Mouse (Mus musculus) testis, postnatal 10 days (tissue): Measurements from ENCODE around the gene Snap25.

Source experiments
- DNase-seq: peaks from one replicate; pipeline ENCODE4 v3.0.0; 2021; ENCODE audit warnings: low spot score

Snap25 gene

GRCm38 (mm10) chr2:136712441-136713015 lies 725 bp upstream of the Snap25 start:
- DNase-seq = no peak

- DNase-seq = peak; percentile 93
Observed at GRCm38 (mm10) chr2:136714008-136714411, 757 bp downstream of the Snap25 start.

- DNase-seq = no peak
Observed at GRCm38 (mm10) chr2:136715531-136715930, 2.3 kb downstream of the Snap25 start.

GRCm38 (mm10) chr2:136716400-136716799 lies 3.1 kb downstream of the Snap25 start:
- DNase-seq = no peak

GRCm38 (mm10) chr2:136720235-136720634 lies 7.0 kb downstream of the Snap25 start:
- DNase-seq = peak; percentile 74

- DNase-seq = no peak
Observed at GRCm38 (mm10) chr2:136738260-136738659, 25.0 kb downstream of the Snap25 start.

- no peak for DNase-seq
Observed at GRCm38 (mm10) chr2:136742230-136742629, 29.0 kb downstream of the Snap25 start.

GRCm38 (mm10) chr2:136744683-136745326 lies 31.6 kb downstream of the Snap25 start:
- DNase-seq = no peak

GRCm38 (mm10) chr2:136745327-136745994 lies 32.2 kb downstream of the Snap25 start:
- no peak for DNase-seq

- DNase-seq = no peak
Observed at GRCm38 (mm10) chr2:136753682-136754081, 40.4 kb downstream of the Snap25 start.

- DNase-seq = no peak
Observed at GRCm38 (mm10) chr2:136758809-136759551, 45.7 kb downstream of the Snap25 start.

- DNase-seq = no peak
Observed at GRCm38 (mm10) chr2:136778156-136778555, 64.9 kb downstream of the Snap25 start.

GRCm38 (mm10) chr2:136778674-136779073 lies 65.4 kb downstream of the Snap25 start:
- DNase-seq = no peak

- DNase-seq = no peak
Observed at GRCm38 (mm10) chr2:136780268-136780667, 67.0 kb downstream of the Snap25 start.

- DNase-seq = no peak
Observed at GRCm38 (mm10) chr2:136784310-136784709, 71.1 kb downstream of the Snap25 start.

- no peak for DNase-seq
Observed at GRCm38 (mm10) chr2:136788379-136788778, 75.1 kb downstream of the Snap25 start.

GRCm38 (mm10) chr2:136796518-136796917 lies 83.3 kb downstream of the Snap25 start:
- DNase-seq = no peak

GRCm38 (mm10) chr2:136798887-136799430 lies 85.7 kb downstream of the Snap25 start:
- DNase-seq = no peak

- DNase-seq = no peak
Observed at GRCm38 (mm10) chr2:136801102-136801501, 87.8 kb downstream of the Snap25 start.

- DNase-seq = no peak
Observed at GRCm38 (mm10) chr2:136802076-136802475, 88.8 kb downstream of the Snap25 start.

- DNase-seq = no peak
Observed at GRCm38 (mm10) chr2:136803142-136803541, 89.9 kb downstream of the Snap25 start.

GRCm38 (mm10) chr2:136807992-136808726 lies 94.9 kb downstream of the Snap25 start:
- DNase-seq = no peak
